Mouse (Mus musculus): ENCODE measurements around the gene Ihh. TPM values are rescaled to one million over a fixed set of nuclear protein-coding genes. Genes with fewer than 3 reads are reported as not detected.

The Ihh gene
- 0.24 and 0.32 TPM in 2 replicates for polyA plus RNA-seq (2014; fragmentation: Nextera tagmentation; extraction: Ambion mirVana)

DNA sequence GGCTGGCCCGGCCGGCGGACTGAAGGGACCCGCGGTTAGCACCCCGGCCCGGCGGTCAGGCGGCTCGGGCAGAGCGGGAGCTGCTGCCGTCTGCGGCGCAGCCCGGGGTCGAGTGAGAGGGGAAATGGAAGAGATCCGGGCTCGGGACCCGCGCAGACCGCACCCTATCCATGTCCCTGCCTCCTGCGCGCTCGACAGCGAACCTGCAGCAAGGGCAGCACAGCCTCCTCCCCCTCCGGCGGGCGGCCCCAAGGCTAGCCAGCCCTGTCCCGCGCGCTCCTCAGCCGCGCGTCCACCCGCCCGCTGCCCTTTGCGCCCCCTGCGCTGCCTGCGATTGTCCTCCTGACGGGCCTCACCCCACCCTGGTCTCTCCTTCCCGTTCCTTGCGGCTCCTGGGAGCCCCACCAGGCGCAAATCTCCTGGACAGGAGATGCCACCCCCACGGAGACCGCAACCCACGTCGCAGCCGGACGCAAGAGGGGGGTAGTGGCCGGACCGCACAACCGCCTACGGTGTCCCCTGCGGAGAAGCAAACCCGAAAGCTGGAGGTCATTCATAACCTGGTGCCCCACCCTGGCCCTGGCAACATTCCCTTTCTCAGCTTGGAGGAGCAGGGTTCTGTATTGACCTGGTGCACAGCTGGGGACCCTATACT is at the start of gene Ihh:
Ihh (minus strand) TSS at position 117 of the 655 bp plus-strand sequence.
- Histone ChIP-seq H3K4me2 (ENCODE audit: low read depth, low read length) (peak within 1 kb of the TSS; percentile 52), H3K27ac (ENCODE audit: low read depth, low read length) (no peak within 1 kb of the TSS), H3K36me3 (ENCODE audit: control insufficient read depth, insufficient read depth, low read length) (no peaks in the 10 kb centered on the region), H3K9ac (replicated peaks; ENCODE audit: low read depth, low read length) (peak within 1 kb of the TSS; percentile 25; the same call in 1 of the 2 replicates), H3K4me3 (ENCODE audit: low read depth, low read length) (peak within 1 kb of the TSS; percentile 24), H3K27me3 (ENCODE audit: control insufficient read depth, insufficient read depth, low read length) (peaks cover 68% of the 10 kb centered on the region), H3K4me1 (ENCODE audit: control insufficient read depth, insufficient read depth, low read length) (peaks cover 23% of the 10 kb centered on the region; the same call in 1 of the 2 replicates), H3K9me3 (ENCODE audit: control insufficient read depth, low read length) (no peaks in the 10 kb centered on the region)
- 3% methylated on average over 20 of the region's 55 CpGs for WGBS
- ATAC-seq (ENCODE audit: low read depth): no peak

DNA sequence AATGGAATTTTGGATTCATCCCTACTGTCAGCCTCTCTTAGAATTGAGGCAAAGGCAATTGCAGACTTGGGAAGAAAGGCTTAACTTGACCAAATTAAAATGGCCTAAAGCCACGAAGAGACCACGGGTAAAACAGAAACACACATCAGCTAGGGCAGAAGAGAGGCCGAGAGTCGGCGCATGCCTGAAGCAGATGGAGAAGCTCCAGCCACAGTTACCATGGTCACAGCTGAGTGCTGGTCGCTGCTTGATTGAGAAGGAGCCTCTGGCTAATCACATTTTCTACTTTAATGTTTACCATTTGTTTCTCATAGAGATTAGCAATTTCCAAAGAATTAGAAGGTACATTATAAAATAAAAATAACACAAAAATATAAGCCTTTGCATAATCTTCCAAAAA is 49.7 kb upstream of the Ihh start:
- Histone ChIP-seq H3K4me2 (ENCODE audit: low read depth, low read length) (no peak overlapping the region), H3K27me3 (ENCODE audit: control insufficient read depth, insufficient read depth, low read length) (no peaks in the 10 kb centered on the region), H3K27ac (ENCODE audit: low read depth, low read length) (no peak overlapping the region), H3K4me3 (ENCODE audit: low read depth, low read length) (no peak overlapping the region), H3K36me3 (ENCODE audit: control insufficient read depth, insufficient read depth, low read length) (no peaks in the 10 kb centered on the region), H3K4me1 (ENCODE audit: control insufficient read depth, insufficient read depth, low read length) (no peaks in the 10 kb centered on the region), H3K9ac (replicated peaks; ENCODE audit: low read depth, low read length) (no peak overlapping the region), H3K9me3 (ENCODE audit: control insufficient read depth, low read length) (no peaks in the 10 kb centered on the region)
- WGBS: 56% methylated on average over 6 of the region's 6 CpGs
- no peak for ATAC-seq (ENCODE audit: low read depth)

DNA sequence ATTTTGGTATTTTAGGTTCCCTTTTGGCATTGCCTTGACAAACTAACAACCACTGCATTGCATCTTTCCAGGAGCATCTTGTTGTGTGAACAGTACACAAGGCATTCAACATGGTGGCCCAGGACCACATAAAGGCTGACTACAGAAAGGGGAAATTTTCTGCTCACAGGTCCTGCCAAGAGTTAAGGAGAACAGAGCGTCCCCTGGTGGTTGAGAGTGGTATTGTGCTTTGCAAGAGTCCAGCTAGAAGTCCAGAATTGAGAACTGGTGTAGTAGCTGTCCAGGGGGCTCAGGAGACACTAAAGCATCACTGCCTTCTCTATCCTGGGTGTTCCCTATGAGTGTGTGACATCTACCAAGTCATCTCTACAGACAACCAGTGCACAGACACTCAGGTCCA is 49.0 kb upstream of the Ihh start:
- Histone ChIP-seq H3K27me3 (ENCODE audit: control insufficient read depth, insufficient read depth, low read length) (no peaks in the 10 kb centered on the region), H3K9me3 (ENCODE audit: control insufficient read depth, low read length) (no peaks in the 10 kb centered on the region), H3K9ac (replicated peaks; ENCODE audit: low read depth, low read length) (no peak overlapping the region), H3K4me3 (ENCODE audit: low read depth, low read length) (no peak overlapping the region), H3K4me2 (ENCODE audit: low read depth, low read length) (no peak overlapping the region), H3K27ac (ENCODE audit: low read depth, low read length) (no peak overlapping the region), H3K36me3 (ENCODE audit: control insufficient read depth, insufficient read depth, low read length) (no peaks in the 10 kb centered on the region), H3K4me1 (ENCODE audit: control insufficient read depth, insufficient read depth, low read length) (no peaks in the 10 kb centered on the region)
- no peak for ATAC-seq (ENCODE audit: low read depth)
- WGBS: 0% methylated on average over 1 of the region's 1 CpGs

DNA sequence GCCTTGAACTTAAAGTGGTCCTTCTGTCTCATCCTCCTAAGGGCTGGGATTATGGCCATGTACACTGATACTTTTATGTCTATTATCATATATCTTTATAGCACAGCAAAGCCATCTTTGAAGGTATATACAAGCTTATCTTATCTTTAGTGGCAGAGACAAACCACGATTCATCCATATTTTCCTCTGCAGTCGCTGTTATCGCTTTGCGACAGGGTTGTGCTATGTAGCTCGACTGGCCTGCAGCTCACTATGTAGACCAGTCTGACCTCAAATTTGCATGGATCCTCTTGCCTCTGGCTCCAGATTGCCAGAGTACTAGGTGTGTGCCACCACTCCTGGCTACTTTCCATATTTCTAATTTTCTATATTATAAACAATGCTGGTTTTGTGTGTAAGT is 47.7 kb upstream of the Ihh start:
- H3K36me3 ChIP-seq (ENCODE audit: control insufficient read depth, insufficient read depth, low read length): no peaks in the 10 kb centered on the region
- H3K27me3 ChIP-seq (ENCODE audit: control insufficient read depth, insufficient read depth, low read length): no peaks in the 10 kb centered on the region
- no peak overlapping the region for H3K4me2 ChIP-seq (ENCODE audit: low read depth, low read length)
- no peak overlapping the region for H3K9ac ChIP-seq (replicated peaks; ENCODE audit: low read depth, low read length)
- H3K9me3 ChIP-seq (ENCODE audit: control insufficient read depth, low read length): no peaks in the 10 kb centered on the region
- no peaks in the 10 kb centered on the region for H3K4me1 ChIP-seq (ENCODE audit: control insufficient read depth, insufficient read depth, low read length)
- H3K4me3 ChIP-seq (ENCODE audit: low read depth, low read length): no peak overlapping the region
- H3K27ac ChIP-seq (ENCODE audit: low read depth, low read length): no peak overlapping the region
- no peak for ATAC-seq (ENCODE audit: low read depth)
- whole genome bisulfite sequencing: 86% methylated on average over 5 of the region's 5 CpGs

DNA sequence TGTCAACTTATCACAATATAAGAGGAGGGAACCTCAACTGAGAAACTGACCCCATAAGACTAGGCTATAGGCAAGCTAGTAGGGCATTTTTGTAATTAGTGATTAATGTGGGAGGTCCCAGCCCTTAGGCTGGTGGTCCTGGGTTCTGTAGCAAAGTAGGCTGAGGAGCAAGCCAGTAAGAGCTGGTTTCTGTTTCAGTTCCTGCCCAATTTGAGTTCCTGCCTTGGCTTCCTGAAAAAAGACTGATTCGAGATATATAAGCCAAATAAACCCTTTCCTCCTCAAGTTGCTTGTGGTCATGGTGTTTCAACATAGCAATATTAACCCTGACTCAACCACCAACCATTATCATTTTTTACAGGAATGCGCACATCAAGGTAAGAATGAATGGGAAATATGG is 45.8 kb upstream of the Ihh start:
- H3K4me2 ChIP-seq (ENCODE audit: low read depth, low read length): no peak overlapping the region
- no peaks in the 10 kb centered on the region for H3K27me3 ChIP-seq (ENCODE audit: control insufficient read depth, insufficient read depth, low read length)
- no peak overlapping the region for H3K9ac ChIP-seq (replicated peaks; ENCODE audit: low read depth, low read length)
- no peaks in the 10 kb centered on the region for H3K36me3 ChIP-seq (ENCODE audit: control insufficient read depth, insufficient read depth, low read length)
- no peaks in the 10 kb centered on the region for H3K9me3 ChIP-seq (ENCODE audit: control insufficient read depth, low read length)
- no peak for ATAC-seq (ENCODE audit: low read depth)
- no peak overlapping the region for H3K27ac ChIP-seq (ENCODE audit: low read depth, low read length)
- WGBS: 88% methylated on average over 2 of the region's 2 CpGs
- no peaks in the 10 kb centered on the region for H3K4me1 ChIP-seq (ENCODE audit: control insufficient read depth, insufficient read depth, low read length)
- H3K4me3 ChIP-seq (ENCODE audit: low read depth, low read length): no peak overlapping the region

DNA sequence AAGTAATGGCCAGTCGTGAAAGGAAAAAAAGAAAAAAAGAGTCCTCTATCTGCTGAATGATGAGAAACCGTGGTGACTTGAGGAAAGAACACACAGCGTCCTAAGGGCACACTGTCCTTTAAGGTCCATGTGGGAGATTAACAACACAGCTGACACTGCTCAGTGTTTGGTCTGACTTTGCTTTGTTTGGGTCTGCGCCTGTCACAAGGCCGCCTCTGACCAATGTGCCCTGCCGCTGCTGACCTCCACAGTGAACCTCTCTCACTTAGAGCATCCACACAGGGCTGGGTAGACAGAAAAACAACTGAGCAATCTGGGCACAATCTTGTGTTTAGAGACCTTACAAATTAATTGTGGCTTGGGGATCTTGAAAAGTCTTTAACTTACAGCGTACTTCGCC is 25.5 kb upstream of the Ihh start:
- no peaks in the 10 kb centered on the region for H3K36me3 ChIP-seq (ENCODE audit: control insufficient read depth, insufficient read depth, low read length)
- no peak overlapping the region for H3K27ac ChIP-seq (ENCODE audit: low read depth, low read length)
- no peaks in the 10 kb centered on the region for H3K4me1 ChIP-seq (ENCODE audit: control insufficient read depth, insufficient read depth, low read length)
- H3K4me3 ChIP-seq (ENCODE audit: low read depth, low read length): no peak overlapping the region
- H3K27me3 ChIP-seq (ENCODE audit: control insufficient read depth, insufficient read depth, low read length): no peaks in the 10 kb centered on the region
- 79% methylated on average over 8 of the region's 8 CpGs for WGBS
- no peaks in the 10 kb centered on the region for H3K9me3 ChIP-seq (ENCODE audit: control insufficient read depth, low read length)
- no peak overlapping the region for H3K4me2 ChIP-seq (ENCODE audit: low read depth, low read length)
- H3K9ac ChIP-seq (replicated peaks; ENCODE audit: low read depth, low read length): no peak overlapping the region
- no peak for ATAC-seq (ENCODE audit: low read depth)

DNA sequence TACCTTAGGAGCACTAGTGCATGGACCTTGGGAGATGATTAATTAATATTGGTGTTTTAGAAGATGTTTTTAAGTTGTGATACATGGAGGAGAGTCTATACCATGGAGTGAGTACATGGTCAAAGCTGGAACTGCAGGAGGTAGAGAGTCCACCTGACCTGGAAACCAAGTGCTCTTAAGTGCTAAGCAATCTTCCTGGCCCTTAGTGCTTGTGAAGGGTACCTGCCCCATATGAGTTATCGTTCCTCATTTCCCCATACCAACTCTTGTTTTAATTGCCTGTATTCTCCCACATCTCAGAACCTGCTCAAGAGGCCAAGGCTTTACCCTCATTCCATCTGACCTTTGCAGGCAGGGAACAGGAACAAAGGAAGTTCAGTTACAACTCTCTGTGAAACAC is 24.5 kb upstream of the Ihh start:
- Histone ChIP-seq H3K36me3 (ENCODE audit: control insufficient read depth, insufficient read depth, low read length) (no peaks in the 10 kb centered on the region), H3K9me3 (ENCODE audit: control insufficient read depth, low read length) (no peaks in the 10 kb centered on the region), H3K27me3 (ENCODE audit: control insufficient read depth, insufficient read depth, low read length) (no peaks in the 10 kb centered on the region), H3K4me3 (ENCODE audit: low read depth, low read length) (no peak overlapping the region), H3K4me1 (ENCODE audit: control insufficient read depth, insufficient read depth, low read length) (no peaks in the 10 kb centered on the region), H3K9ac (replicated peaks; ENCODE audit: low read depth, low read length) (no peak overlapping the region), H3K4me2 (ENCODE audit: low read depth, low read length) (no peak overlapping the region), H3K27ac (ENCODE audit: low read depth, low read length) (no peak overlapping the region)
- ATAC-seq (ENCODE audit: low read depth): no peak
- WGBS: 92% methylated on average over 1 of the region's 1 CpGs

DNA sequence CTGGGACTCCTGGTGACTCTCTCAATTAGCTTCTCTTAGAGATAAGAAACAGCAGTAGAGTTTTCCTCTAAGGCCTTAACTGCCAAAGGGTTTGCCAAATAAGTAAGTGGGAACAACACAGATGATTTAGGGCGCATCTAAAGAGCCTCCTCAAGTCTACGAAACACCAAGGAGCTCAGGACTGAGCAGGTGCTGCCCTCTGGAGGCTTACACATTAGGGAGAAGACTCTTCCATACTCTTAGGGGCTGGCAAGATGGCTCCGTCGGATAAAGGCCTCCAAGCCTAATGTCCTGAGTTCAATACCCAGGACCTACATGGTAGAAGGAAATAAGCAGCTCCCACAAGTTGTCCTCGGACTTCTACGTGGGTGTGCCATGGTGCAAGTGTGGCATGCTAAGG is 22.1 kb upstream of the Ihh start:
- no peak overlapping the region for H3K4me2 ChIP-seq (ENCODE audit: low read depth, low read length)
- ATAC-seq (ENCODE audit: low read depth): no peak
- H3K27ac ChIP-seq (ENCODE audit: low read depth, low read length): no peak overlapping the region
- no peaks in the 10 kb centered on the region for H3K27me3 ChIP-seq (ENCODE audit: control insufficient read depth, insufficient read depth, low read length)
- 85% methylated on average over 6 of the region's 6 CpGs for WGBS
- H3K9me3 ChIP-seq (ENCODE audit: control insufficient read depth, low read length): no peaks in the 10 kb centered on the region
- no peaks in the 10 kb centered on the region for H3K36me3 ChIP-seq (ENCODE audit: control insufficient read depth, insufficient read depth, low read length)
- H3K4me1 ChIP-seq (ENCODE audit: control insufficient read depth, insufficient read depth, low read length): no peaks in the 10 kb centered on the region
- no peak overlapping the region for H3K9ac ChIP-seq (replicated peaks; ENCODE audit: low read depth, low read length)
- H3K4me3 ChIP-seq (ENCODE audit: low read depth, low read length): no peak overlapping the region

DNA sequence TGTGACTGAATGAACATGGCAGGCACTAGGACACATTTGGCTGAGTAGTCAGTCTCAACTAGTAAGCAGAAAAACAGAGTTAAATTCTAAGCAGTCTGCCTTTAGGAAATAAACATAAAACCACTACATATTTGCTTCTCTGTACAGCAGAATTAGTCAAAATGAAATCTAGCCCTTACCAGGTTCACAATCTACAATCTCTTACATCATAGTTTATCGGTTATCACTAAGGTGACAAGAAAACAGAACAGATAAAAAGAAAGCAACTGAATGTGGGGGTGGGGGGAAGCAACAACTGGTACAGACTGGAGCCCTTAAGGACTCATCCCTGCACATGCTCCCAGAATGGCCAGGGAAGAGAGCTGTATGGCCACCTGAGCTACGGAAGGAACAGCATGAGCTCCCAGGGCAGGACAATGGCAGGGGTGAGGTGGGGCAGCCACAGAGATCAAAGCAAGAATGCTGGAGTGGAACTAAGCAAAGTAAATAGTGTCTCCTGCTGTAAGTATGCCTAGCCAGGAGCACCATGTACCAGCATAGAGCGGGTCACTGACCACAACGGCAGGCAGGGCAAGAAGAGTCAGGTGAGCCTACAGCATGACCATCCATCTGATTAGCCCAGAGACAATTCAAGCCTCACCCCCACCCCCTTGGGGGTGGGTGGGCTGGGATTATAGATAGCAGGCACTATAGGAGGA is 20.0 kb upstream of the Ihh start:
- ATAC-seq (ENCODE audit: low read depth): no peak
- no peak overlapping the region for H3K4me3 ChIP-seq (ENCODE audit: low read depth, low read length)
- no peak overlapping the region for H3K4me2 ChIP-seq (ENCODE audit: low read depth, low read length)
- H3K27ac ChIP-seq (ENCODE audit: low read depth, low read length): no peak overlapping the region
- H3K9me3 ChIP-seq (ENCODE audit: control insufficient read depth, low read length): no peaks in the 10 kb centered on the region
- H3K9ac ChIP-seq (replicated peaks; ENCODE audit: low read depth, low read length): no peak overlapping the region
- H3K27me3 ChIP-seq (ENCODE audit: control insufficient read depth, insufficient read depth, low read length): no peaks in the 10 kb centered on the region
- no peaks in the 10 kb centered on the region for H3K4me1 ChIP-seq (ENCODE audit: control insufficient read depth, insufficient read depth, low read length)
- H3K36me3 ChIP-seq (ENCODE audit: control insufficient read depth, insufficient read depth, low read length): no peaks in the 10 kb centered on the region
- WGBS: 56% methylated on average over 4 of the region's 4 CpGs
